Mouse (Mus musculus) liver, postnatal 0 days (tissue): ENCODE measurements around the gene Gm49337.

Experiments used
- CTCF ChIP-seq: sonication (generic); IDR thresholded peaks from 2 replicates; pipeline ENCODE4 v1.5.1; 2016; ENCODE audit warnings: antibody characterized with exemption, low read depth
- EP300 ChIP-seq: IDR thresholded peaks from 2 replicates; pipeline ENCODE4 v1.6.1; 2016; ENCODE audit warnings: antibody characterized with exemption, low read depth, mild to moderate bottlenecking

- no peak for TF ChIP-seq CTCF
- no peak for TF ChIP-seq EP300
These were observed 71.1 kb downstream of the Gm49337 start for GRCm38 (mm10) chr4:116244240-116244639.
